Mouse (Mus musculus): Measurements from ENCODE around the gene Tmem254a.
"Not testable (repeated sequence)": the region's sequence is repeated elsewhere in the genome, so short reads cannot be mapped to it uniquely, and the experiment has no call there.

Gene Tmem254a

GRCm38 (mm10) chr14:25927562-25927881, at the start of gene Tmem254a:
Gene Tmem254a, minus strand, starts transcription at chr14:25927672.
- not testable (repeated sequence) for DNase-seq

DNA sequence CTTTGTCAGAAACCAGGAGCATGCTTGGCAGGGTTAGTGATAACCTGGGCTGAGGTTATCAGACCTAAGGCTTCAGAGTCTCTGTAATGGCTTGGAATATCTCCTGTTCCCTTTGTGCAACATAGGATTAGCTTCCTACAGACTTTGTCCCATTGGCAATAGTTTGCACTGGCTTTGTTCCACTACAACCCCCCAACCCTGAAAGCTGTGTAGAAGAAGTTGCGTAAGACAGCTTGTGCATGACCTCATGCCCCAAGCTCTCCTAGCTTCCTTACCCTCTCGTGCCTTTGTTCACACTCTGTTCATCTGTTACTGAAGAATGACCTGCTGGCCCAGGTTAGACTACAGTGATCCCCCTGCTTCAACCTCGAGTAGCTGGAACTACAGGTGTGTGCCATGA, 30.4 kb upstream of the Tmem254a start:
- not testable (repeated sequence) for DNase-seq

GRCm38 (mm10) chr14:25938004-25938403, 10.5 kb upstream of the Tmem254a start, which contains the start of gene Cphx1:
Gene Cphx1, plus strand, starts transcription at chr14:25938304.
- not testable (repeated sequence) for DNase-seq

- not testable (repeated sequence) for DNase-seq
Observed at GRCm38 (mm10) chr14:25936867-25937630, 9.6 kb upstream of the Tmem254a start.

DNA sequence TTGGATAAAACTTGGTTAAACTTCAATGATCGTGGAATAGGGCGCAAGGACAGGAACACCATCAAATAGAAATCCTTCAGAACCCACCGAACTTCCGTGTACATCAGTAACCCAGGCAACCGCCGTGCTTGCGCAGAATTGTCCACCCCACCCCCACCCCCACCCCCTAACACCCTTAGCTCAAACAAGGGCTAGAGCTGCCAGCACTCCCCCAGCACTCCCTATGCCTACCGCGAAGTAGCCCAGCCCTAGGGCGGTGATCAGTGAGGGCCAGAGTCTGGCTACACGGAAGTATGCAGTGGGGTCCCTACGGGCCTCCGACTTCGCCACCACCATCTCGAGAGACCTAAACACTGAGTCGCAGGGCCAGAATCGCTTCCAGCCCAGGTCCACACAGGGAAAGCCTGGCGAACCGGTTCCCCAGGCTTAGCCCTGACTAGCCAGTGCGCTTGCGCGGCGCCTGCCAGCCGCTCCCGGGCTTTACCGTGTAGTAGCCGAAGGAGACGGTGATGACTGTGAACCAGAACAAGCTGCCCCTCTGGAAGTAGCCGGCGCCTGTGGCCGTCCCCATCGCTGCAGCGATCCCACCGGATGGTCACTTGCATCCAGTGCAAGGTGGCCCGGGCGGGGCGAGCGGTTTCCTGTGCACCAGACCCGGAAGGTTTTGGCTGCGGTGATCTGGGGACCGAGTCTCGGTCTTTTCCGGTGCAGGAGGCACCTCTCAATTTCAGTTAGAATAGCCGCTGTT, 484 bp downstream of the Tmem254a start:
- DNase-seq = not testable (repeated sequence)

- not testable (repeated sequence) for DNase-seq
Observed at GRCm38 (mm10) chr14:25918427-25919170, 8.9 kb downstream of the Tmem254a start.

GRCm38 (mm10) chr14:25908976-25909375, 18.5 kb downstream of the Tmem254a start:
- DNase-seq = not testable (repeated sequence)

DNA sequence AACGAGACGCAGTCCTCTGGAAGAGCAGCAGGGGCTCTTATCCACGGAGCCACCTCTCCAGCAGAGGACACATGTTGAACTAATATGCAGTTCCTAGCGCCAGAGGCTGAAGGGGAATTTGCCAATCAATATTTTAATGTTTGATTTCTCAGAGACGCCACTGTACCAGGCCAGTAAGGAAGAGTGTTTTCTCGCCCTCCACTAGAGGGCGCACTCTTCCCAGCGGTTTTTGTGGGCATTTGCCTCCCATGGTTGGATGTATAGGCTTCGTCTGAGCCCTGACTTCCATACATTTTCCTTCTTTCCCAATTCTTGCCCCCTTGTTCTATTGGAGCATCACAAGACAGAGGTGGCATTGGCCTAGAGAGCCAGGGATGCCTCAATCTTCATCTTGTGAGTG, 20.2 kb downstream of the Tmem254a start:
- not testable (repeated sequence) for DNase-seq

GRCm38 (mm10) chr14:25905243-25905642, 22.2 kb downstream of the Tmem254a start:
- DNase-seq = peak; percentile 0

GRCm38 (mm10) chr14:25903000-25903399, 24.5 kb downstream of the Tmem254a start, which contains the start of gene Plac9a:
Gene Plac9a, minus strand, starts transcription at chr14:25903100.
- DNase-seq = not testable (repeated sequence)

DNA sequence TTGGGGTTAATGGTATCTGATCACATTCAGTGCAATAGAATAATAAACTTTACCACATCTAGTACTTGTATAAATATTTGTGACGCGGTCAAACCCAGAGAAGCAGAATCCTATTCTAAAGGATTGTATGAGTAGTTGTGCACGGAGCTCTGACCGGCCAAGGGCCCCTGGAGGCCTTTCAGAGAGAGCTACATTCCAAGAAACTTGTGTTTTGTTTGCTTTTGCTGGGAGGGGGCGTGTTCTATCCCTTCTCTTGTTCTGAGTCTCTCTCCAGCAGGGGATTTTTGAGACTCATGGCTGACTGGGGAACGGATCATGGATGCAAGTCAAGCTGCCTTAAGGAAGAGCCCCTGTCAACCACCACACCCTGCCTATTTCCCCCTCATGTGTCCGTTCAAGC, 31.8 kb downstream of the Tmem254a start:
- not testable (repeated sequence) for DNase-seq

GRCm38 (mm10) chr14:25894566-25894965, 32.9 kb downstream of the Tmem254a start:
- DNase-seq = not testable (repeated sequence)

- not testable (repeated sequence) for DNase-seq
Observed at GRCm38 (mm10) chr14:25885886-25886285, 41.6 kb downstream of the Tmem254a start.

GRCm38 (mm10) chr14:25881769-25882168, 45.7 kb downstream of the Tmem254a start:
- not testable (repeated sequence) for DNase-seq

DNA sequence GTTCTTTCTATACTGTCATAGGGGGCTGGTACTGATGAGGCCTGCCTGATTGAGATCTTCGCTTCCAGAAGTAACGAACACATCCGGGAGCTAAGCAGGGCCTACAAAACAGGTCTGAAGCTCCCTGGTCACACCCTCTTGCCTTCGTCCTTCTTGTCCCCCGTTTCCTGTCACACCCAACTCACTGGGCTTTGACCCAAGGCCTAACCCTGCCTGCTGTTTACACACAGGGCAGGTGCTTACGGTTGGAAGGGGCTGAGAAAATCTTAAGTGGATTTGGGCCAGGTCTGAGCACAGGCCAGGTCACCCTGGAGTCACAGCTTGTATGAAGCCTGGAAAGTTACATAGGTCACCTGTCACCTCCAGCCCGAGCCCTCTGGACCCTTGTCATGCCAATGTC, 50.8 kb downstream of the Tmem254a start:
- DNase-seq = not testable (repeated sequence)
